Mouse (Mus musculus) brain, embryonic 14.5 days (tissue): ENCODE measurements at regions not wholly inside any gene's neighbourhood (a gene's known extent, or its start where the extent isn't known, plus 50 kb on each side); places are given as distances from the start of the nearest gene placed in this dataset.

Experiments used
- CTCF ChIP-seq: fragments of 200-500 bp; IDR thresholded peaks from 2 replicates; pipeline ENCODE4 v1.5.1; 2012; ENCODE audit warnings: inconsistent platforms, mild to moderate bottlenecking, moderate library complexity, borderline replicate concordance; ENCODE audit not compliant: insufficient read depth, insufficient read length; ENCODE audit errors: extremely low read depth
- POLR2A ChIP-seq: fragments of 200-500 bp; IDR thresholded peaks from 2 replicates; pipeline ENCODE4 v1.6.1; 2012; ENCODE audit warnings: mild to moderate bottlenecking, inconsistent platforms, borderline replicate concordance; ENCODE audit not compliant: poor library complexity, insufficient read depth, insufficient read length, severe bottlenecking; ENCODE audit errors: extremely low read depth

GRCm38 (mm10) chr3:34576159-34576558 lies 74.0 kb upstream of the Sox2 start:
- TF ChIP-seq CTCF (peak; percentile 50), POLR2A (no peak)
